Mouse (Mus musculus) liver, adult 2 months (tissue): ENCODE data around the gene Chst8. TPM values are rescaled to one million over a fixed set of nuclear protein-coding genes. Genes with fewer than 3 reads are reported as not detected.

ENCODE experiments used
- DNase-seq: peaks from one replicate; pipeline ENCODE4 v3.0.0-alpha.2; 2011; ENCODE audit warnings: low read depth, low spot score; ENCODE audit errors: extremely low read depth
- H3K27ac ChIP-seq: fragments of 200-500 bp; replicated peaks from 2 replicates; pipeline ENCODE4 v1.5.1; 2012; ENCODE audit warnings: low read depth, mild to moderate bottlenecking, control low read depth, inconsistent platforms, low read length; ENCODE audit not compliant: insufficient read depth
- H3K27me3 ChIP-seq: fragments of 200-500 bp; 2 replicates; pipeline ENCODE4 v1.6.1; 2012; ENCODE audit warnings: mild to moderate bottlenecking, moderate library complexity, low read length, inconsistent platforms; ENCODE audit not compliant: control insufficient read depth, insufficient read depth
- H3K36me3 ChIP-seq: fragments of 200-500 bp; 2 replicates; pipeline ENCODE4 v1.6.1; 2012; ENCODE audit warnings: low read length, inconsistent platforms; ENCODE audit not compliant: control insufficient read depth, insufficient read depth
- H3K4me1 ChIP-seq: fragments of 200-500 bp; 2 replicates; pipeline ENCODE4 v1.6.1; 2011; ENCODE audit warnings: low read length; ENCODE audit not compliant: control insufficient read depth, insufficient read depth
- H3K4me3 ChIP-seq: fragments of 200-500 bp; 2 replicates; pipeline ENCODE4 v1.5.1; 2011; ENCODE audit warnings: low read depth, mild to moderate bottlenecking, control low read depth, low read length, moderate library complexity; ENCODE audit not compliant: insufficient read depth
- H3K79me2 ChIP-seq: fragments of 200-500 bp; 2 replicates; pipeline ENCODE4 v1.6.1; 2012; ENCODE audit warnings: inconsistent platforms, mild to moderate bottlenecking, low read length, moderate library complexity; ENCODE audit not compliant: control insufficient read depth, insufficient read depth
- H3K9ac ChIP-seq: fragments of 200-500 bp; 2 replicates; pipeline ENCODE4 v1.6.1; 2012; ENCODE audit warnings: low read depth, mild to moderate bottlenecking, control low read depth, inconsistent platforms, low read length
- CTCF ChIP-seq: fragments of 200-500 bp; IDR thresholded peaks from 2 replicates; pipeline ENCODE4 v1.5.1; 2011; ENCODE audit warnings: low read depth, low read length, control low read depth
- POLR2A ChIP-seq: fragments of 200-500 bp; IDR thresholded peaks from 2 replicates; pipeline ENCODE4 v1.6.1; 2011; ENCODE audit warnings: low read length, control low read depth; ENCODE audit not compliant: insufficient read depth; ENCODE audit errors: extremely low read depth
- WGBS: fragments of 180-500 bp; shearing (Covaris S2); methylation state at CpG from one replicate; pipeline ENCODE4 v1.1.7; 2018; 5-methylcytosine and 5-hydroxymethylcytosine counted together
- polyA plus RNA-seq: library from polyadenylated mRNA; depleted of rRNA; stranded (reverse); fragments of >200 nt; gene quantifications from 2 replicates; pipeline ENCODE4 v1.2.3, GENCODE M21; 2012
- total RNA-seq: library from RNA; depleted of rRNA; stranded (reverse); fragments of >200 nt; gene quantifications from 2 replicates; pipeline ENCODE4 v1.2.3, GENCODE M21; 2014

Chst8 gene
- total and polyA plus RNA-seq, 2 experiments = 0.28 to 0.35 TPM

- Histone ChIP-seq H3K36me3 (no peaks in the 10 kb centered on the region), H3K27me3 (no peaks in the 10 kb centered on the region), H3K4me1 (no peaks in the 10 kb centered on the region), H3K79me2 (no peaks in the 10 kb centered on the region), H3K4me3 (no peak overlapping the region), H3K9ac (no peak overlapping the region), H3K27ac (no peak overlapping the region)
- no peak for DNase-seq
- TF ChIP-seq POLR2A = no peak
- TF ChIP-seq CTCF = 0 out of 2 replicates have a peak, but pooled peaks have one; percentile 16
Measured at GRCm38 (mm10) chr7:34781988-34782387, 30.5 kb downstream of the Chst8 start.

- TF ChIP-seq CTCF = peak; percentile 18; the same call in 1 of the 2 replicates
- TF ChIP-seq POLR2A = no peak
- H3K27ac ChIP-seq = no peak overlapping the region
- H3K79me2 ChIP-seq = no peaks in the 10 kb centered on the region
- DNase-seq = no peak
- H3K9ac ChIP-seq = no peak overlapping the region
- 92% methylated on average over 2 of the region's 2 CpGs for WGBS
- H3K36me3 ChIP-seq = no peaks in the 10 kb centered on the region
- H3K4me1 ChIP-seq = no peaks in the 10 kb centered on the region
- no peak overlapping the region for H3K4me3 ChIP-seq
- no peaks in the 10 kb centered on the region for H3K27me3 ChIP-seq
Measured at GRCm38 (mm10) chr7:34781217-34781616, 31.3 kb downstream of the Chst8 start.

GRCm38 (mm10) chr7:34778426-34778825, 34.1 kb downstream of the Chst8 start:
- no peak for DNase-seq
- Histone ChIP-seq H3K27me3 (no peaks in the 10 kb centered on the region), H3K36me3 (no peaks in the 10 kb centered on the region), H3K9ac (no peak overlapping the region), H3K4me3 (no peak overlapping the region), H3K27ac (no peak overlapping the region), H3K79me2 (no peaks in the 10 kb centered on the region), H3K4me1 (no peaks in the 10 kb centered on the region)
- 57% methylated on average over 9 of the region's 9 CpGs for WGBS
- no peak for TF ChIP-seq CTCF
- no peak for TF ChIP-seq POLR2A

- no peak for DNase-seq
- Histone ChIP-seq H3K36me3 (no peaks in the 10 kb centered on the region), H3K27me3 (no peaks in the 10 kb centered on the region), H3K4me1 (no peaks in the 10 kb centered on the region), H3K79me2 (no peaks in the 10 kb centered on the region), H3K4me3 (no peak overlapping the region), H3K9ac (no peak overlapping the region), H3K27ac (no peak overlapping the region)
- 90% methylated on average over 12 of the region's 12 CpGs for WGBS
- no peak for TF ChIP-seq POLR2A
- no peak for TF ChIP-seq CTCF
Measured at GRCm38 (mm10) chr7:34775659-34776058, 36.9 kb downstream of the Chst8 start.

GRCm38 (mm10) chr7:34774947-34775346, 37.6 kb downstream of the Chst8 start:
- Histone ChIP-seq H3K36me3 (no peaks in the 10 kb centered on the region), H3K27me3 (no peaks in the 10 kb centered on the region)
- no peak for DNase-seq

GRCm38 (mm10) chr7:34774020-34774419, 38.5 kb downstream of the Chst8 start:
- H3K36me3 ChIP-seq = no peaks in the 10 kb centered on the region
- no peak overlapping the region for H3K27ac ChIP-seq
- H3K4me3 ChIP-seq = no peak overlapping the region
- WGBS = 51% methylated on average over 13 of the region's 13 CpGs
- H3K27me3 ChIP-seq = no peaks in the 10 kb centered on the region
- no peaks in the 10 kb centered on the region for H3K79me2 ChIP-seq
- TF ChIP-seq CTCF (no peak), POLR2A (no peak)
- H3K9ac ChIP-seq = no peak overlapping the region
- DNase-seq = no peak
- H3K4me1 ChIP-seq = no peaks in the 10 kb centered on the region

More at GRCm38 (mm10) chr7:34774947-34775346, 37.6 kb downstream of the Chst8 start:
- no peaks in the 10 kb centered on the region for H3K4me1 ChIP-seq
- no peak for TF ChIP-seq POLR2A
- no peak for TF ChIP-seq CTCF
- WGBS = 68% methylated on average over 4 of the region's 4 CpGs
- H3K9ac ChIP-seq = no peak overlapping the region
- H3K79me2 ChIP-seq = no peaks in the 10 kb centered on the region
- H3K4me3 ChIP-seq = no peak overlapping the region
- no peak overlapping the region for H3K27ac ChIP-seq
